Mouse (Mus musculus) bone marrow macrophage, adult 2 months (primary cell): ENCODE measurements around the gene Xrcc2.

Source experiments
- CTCF ChIP-seq: IDR thresholded peaks from 2 replicates; pipeline ENCODE4 v1.5.1; 2012; ENCODE audit warnings: low read depth, mild to moderate bottlenecking, low read length, moderate library complexity
- POLR2A ChIP-seq: IDR thresholded peaks from 2 replicates; pipeline ENCODE4 v1.6.1; 2012; ENCODE audit warnings: mild to moderate bottlenecking, low read depth, low read length, borderline replicate concordance

DNA sequence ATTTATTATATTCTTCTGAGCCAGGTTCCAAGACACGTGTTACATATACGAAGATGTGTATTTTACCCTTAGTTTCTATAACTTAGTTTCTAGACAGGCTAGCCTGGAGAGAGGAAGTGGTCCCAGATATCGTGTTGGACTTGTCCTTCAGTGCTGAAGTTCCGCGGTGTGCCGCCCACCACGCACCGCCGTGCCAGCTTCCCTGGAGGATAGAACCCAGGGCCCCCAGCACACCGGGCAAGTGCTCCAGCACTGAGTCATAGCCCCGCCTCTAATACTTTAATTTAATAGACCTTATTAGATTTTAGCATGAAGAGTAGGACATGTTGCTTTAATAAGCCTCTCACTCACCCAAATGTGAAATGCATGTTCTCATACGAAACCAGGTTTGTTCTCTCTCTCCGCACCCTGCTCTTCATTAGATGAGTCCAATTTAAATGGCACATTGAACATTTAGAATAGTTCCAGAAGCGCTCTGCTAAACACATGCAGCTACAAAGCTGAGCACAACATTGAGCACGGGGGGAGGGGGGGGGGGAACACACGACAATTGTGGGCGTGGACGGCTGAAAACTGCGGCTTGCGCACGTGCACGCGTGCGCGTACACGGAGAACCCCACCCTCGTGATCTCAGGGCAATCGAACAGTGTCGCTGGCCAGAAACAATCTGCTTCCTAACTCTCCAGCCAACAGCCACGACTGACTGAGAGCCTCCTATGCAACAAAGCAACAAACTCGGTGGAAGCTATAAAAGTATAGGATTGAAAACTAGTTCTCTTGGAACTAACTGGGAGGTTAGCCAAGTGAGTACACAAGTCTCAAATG lies 33.7 kb downstream of the Xrcc2 start:
- TF ChIP-seq POLR2A, result no peak
- TF ChIP-seq CTCF, result no peak
